Mouse (Mus musculus): Measurements from ENCODE around the gene Per2.

DNA sequence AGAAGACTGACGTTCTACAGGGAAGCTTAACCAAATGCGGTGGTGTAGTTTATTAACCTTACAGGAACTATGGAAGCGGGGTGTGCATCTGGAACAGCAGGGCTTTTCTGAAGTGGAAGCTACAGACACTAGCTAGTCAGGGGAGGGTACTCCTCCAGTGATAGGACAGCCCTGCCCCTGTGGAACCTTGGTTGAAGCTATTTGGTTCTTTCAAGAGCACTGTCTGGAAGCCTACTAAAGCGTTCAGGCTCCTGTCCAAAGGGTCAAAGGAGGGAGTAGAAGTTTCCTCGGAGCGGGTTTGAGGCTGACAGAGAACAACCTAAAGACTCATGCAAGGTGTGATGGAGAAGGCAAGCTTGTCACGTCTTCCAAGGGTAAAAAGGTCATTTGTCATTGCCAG lies 945 bp upstream of the Per2 start:
- TF ChIP-seq GATA1 (IDR thresholded peaks at IDR 0.05; ENCODE audit: low read length) (no peak), TAL1 (IDR thresholded peaks at IDR 0.05; ENCODE audit: low read length) (no peak)
